Mouse (Mus musculus) liver, adult 2 months (tissue): ENCODE measurements at regions not wholly inside any gene's neighbourhood (a gene's known extent, or its start where the extent isn't known, plus 50 kb on each side); places are given as distances from the start of the nearest gene placed in this dataset.
A peak's percentile ranks its signal among the peaks of the same experiment; 100 is the strongest.

ENCODE experiments used
- DNase-seq: peaks from one replicate; pipeline ENCODE4 v3.0.0-alpha.2; 2011; ENCODE audit warnings: low read depth, low spot score; ENCODE audit errors: extremely low read depth
- H3K27ac ChIP-seq: fragments of 200-500 bp; replicated peaks from 2 replicates; pipeline ENCODE4 v1.5.1; 2012; ENCODE audit warnings: low read depth, mild to moderate bottlenecking, control low read depth, inconsistent platforms, low read length; ENCODE audit not compliant: insufficient read depth
- H3K27me3 ChIP-seq: fragments of 200-500 bp; 2 replicates; pipeline ENCODE4 v1.6.1; 2012; ENCODE audit warnings: mild to moderate bottlenecking, moderate library complexity, low read length, inconsistent platforms; ENCODE audit not compliant: control insufficient read depth, insufficient read depth
- H3K36me3 ChIP-seq: fragments of 200-500 bp; 2 replicates; pipeline ENCODE4 v1.6.1; 2012; ENCODE audit warnings: low read length, inconsistent platforms; ENCODE audit not compliant: control insufficient read depth, insufficient read depth
- H3K4me1 ChIP-seq: fragments of 200-500 bp; 2 replicates; pipeline ENCODE4 v1.6.1; 2011; ENCODE audit warnings: low read length; ENCODE audit not compliant: control insufficient read depth, insufficient read depth
- H3K4me3 ChIP-seq: fragments of 200-500 bp; 2 replicates; pipeline ENCODE4 v1.5.1; 2011; ENCODE audit warnings: low read depth, mild to moderate bottlenecking, control low read depth, low read length, moderate library complexity; ENCODE audit not compliant: insufficient read depth
- H3K79me2 ChIP-seq: fragments of 200-500 bp; 2 replicates; pipeline ENCODE4 v1.6.1; 2012; ENCODE audit warnings: inconsistent platforms, mild to moderate bottlenecking, low read length, moderate library complexity; ENCODE audit not compliant: control insufficient read depth, insufficient read depth
- H3K9ac ChIP-seq: fragments of 200-500 bp; 2 replicates; pipeline ENCODE4 v1.6.1; 2012; ENCODE audit warnings: low read depth, mild to moderate bottlenecking, control low read depth, inconsistent platforms, low read length
- CTCF ChIP-seq: fragments of 200-500 bp; IDR thresholded peaks from 2 replicates; pipeline ENCODE4 v1.5.1; 2011; ENCODE audit warnings: low read depth, low read length, control low read depth
- POLR2A ChIP-seq: fragments of 200-500 bp; IDR thresholded peaks from 2 replicates; pipeline ENCODE4 v1.6.1; 2011; ENCODE audit warnings: low read length, control low read depth; ENCODE audit not compliant: insufficient read depth; ENCODE audit errors: extremely low read depth
- WGBS: fragments of 180-500 bp; shearing (Covaris S2); methylation state at CpG from one replicate; pipeline ENCODE4 v1.1.7; 2018; 5-methylcytosine and 5-hydroxymethylcytosine counted together

DNA sequence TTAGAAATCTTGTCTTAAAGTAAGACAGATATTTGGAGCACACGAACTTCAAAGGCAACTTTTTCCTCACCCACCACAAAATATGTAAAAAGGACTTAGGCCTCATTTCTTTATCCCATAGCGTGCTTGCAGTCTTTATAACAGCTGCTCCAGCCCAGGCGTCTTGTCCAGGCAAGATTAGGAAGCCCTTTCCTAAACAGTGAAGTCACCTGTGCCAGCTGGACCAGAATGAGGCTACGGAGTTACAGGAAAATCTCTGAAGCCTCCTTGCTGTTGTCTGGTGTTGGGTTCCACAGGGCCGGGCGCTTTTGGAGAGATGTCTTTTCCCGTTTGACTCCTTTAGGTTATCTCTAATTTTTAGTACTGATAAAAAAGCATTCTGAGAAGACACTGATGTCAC lies 210.3 kb downstream of the Ttll7 start:
- Histone ChIP-seq H3K9ac (no peak overlapping the region), H3K79me2 (no peaks in the 10 kb centered on the region), H3K36me3 (no peaks in the 10 kb centered on the region), H3K4me3 (no peak overlapping the region), H3K4me1 (no peaks in the 10 kb centered on the region), H3K27ac (no peak overlapping the region), H3K27me3 (no peaks in the 10 kb centered on the region; the same call in 1 of the 2 replicates)
- 81% methylated on average over 7 of the region's 7 CpGs for WGBS
- TF ChIP-seq POLR2A (no peak), CTCF (no peak)
- DNase-seq, result no peak

DNA sequence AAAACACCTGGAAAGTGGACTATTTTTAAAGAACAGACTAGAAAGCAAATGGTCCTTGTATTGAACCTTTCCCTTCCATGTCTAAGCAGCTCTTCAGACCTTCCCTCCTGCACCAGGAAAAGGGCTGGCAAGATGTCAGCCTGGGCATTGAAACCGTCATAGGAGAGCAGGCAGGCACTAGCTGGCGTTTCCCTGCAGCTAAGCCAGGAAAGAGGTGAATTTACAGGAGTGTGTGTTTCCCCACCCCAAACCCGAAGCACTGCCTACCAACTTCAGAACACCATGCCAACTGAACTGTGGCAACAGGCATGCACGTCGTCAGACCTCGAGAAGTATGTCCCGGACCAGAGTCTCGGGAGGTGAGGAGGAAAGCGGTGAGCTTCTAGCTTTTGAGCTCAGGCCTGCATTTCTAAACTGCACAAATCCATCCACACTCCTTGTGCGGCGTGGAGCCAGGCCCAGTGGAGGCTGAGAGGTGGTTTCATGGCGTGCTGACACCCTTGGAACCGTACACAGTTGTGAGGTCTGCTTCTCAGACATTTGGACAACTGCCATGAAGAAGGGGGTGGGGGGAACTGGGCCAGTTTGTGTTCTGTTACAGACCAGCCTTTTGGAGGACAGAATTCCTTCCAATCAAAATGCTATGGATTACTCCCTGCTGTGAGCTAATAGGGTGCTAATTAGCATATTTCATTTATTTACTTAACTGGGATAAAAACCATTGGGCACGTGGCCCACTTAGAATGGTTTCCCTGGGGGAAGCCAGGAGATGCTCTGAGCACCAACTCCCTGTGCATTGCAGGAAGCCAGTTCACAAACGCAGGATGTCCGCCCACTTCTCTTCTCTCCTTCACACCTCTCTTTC lies 211.6 kb downstream of the Ttll7 start:
- no peak for DNase-seq

DNA sequence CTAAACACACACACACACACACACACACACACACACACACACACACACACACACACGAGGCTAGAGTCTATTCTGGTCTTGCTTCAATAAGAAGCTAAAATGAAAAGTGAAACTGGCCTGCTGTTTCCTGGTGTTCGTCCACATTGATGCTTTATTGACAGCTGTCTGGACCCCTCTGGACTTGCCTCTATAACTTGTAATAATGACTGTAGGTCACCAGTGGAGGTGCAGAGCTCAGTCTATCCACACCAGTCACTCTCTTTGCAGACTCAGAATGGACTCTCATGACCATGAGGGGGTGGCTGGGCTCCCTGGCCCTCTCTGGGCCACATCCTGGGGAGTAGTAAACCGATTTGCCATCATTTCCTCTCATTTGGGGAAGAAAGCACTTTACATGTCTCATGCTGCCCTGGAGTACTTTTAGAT lies 212.3 kb downstream of the Ttll7 start:
- H3K36me3 ChIP-seq, result no peaks in the 10 kb centered on the region
- 51% methylated on average over 3 of the region's 3 CpGs for WGBS
- no peak for DNase-seq
- H3K4me1 ChIP-seq, result no peaks in the 10 kb centered on the region
- H3K79me2 ChIP-seq, result no peaks in the 10 kb centered on the region
- H3K27me3 ChIP-seq, result no peaks in the 10 kb centered on the region
- no peak overlapping the region for H3K4me3 ChIP-seq
- no peak overlapping the region for H3K27ac ChIP-seq
- H3K9ac ChIP-seq, result no peak overlapping the region
- no peak for TF ChIP-seq CTCF
- TF ChIP-seq POLR2A, result no peak

More for the DNA sequence above, 211.6 kb downstream of the Ttll7 start:
- no peak for TF ChIP-seq POLR2A
- no peak for TF ChIP-seq CTCF
- WGBS, result 78% methylated on average over 16 of the region's 16 CpGs
- H3K79me2 ChIP-seq, result no peaks in the 10 kb centered on the region
- H3K27me3 ChIP-seq, result no peaks in the 10 kb centered on the region
- H3K27ac ChIP-seq, result no peak overlapping the region
- H3K4me1 ChIP-seq, result no peaks in the 10 kb centered on the region
- no peak overlapping the region for H3K9ac ChIP-seq
- no peaks in the 10 kb centered on the region for H3K36me3 ChIP-seq
- no peak overlapping the region for H3K4me3 ChIP-seq

DNA sequence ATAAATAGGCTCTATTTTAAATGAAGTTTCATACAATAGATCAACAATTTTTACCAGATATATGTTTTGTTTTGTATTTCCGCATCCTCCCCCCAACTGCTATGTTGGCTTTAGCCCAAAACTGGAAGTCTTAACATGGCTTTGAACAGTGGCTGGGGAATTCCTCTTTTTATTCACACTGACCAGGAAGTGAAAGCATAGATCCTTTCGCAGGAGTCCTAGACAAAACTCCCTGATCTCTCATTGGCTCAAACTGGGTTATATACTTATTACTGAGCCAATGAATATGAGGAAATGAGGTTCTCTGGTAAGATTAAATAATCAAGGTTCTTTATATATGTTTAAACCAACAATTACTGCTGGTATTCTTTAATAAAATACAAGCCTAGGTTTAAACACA lies 218.8 kb downstream of the Ttll7 start:
- TF ChIP-seq POLR2A (no peak), CTCF (no peak)
- H3K9ac ChIP-seq, result no peak overlapping the region
- 84% methylated on average over 2 of the region's 2 CpGs for WGBS
- no peak overlapping the region for H3K4me3 ChIP-seq
- H3K79me2 ChIP-seq, result no peaks in the 10 kb centered on the region
- H3K4me1 ChIP-seq, result no peaks in the 10 kb centered on the region
- H3K36me3 ChIP-seq, result no peaks in the 10 kb centered on the region
- H3K27me3 ChIP-seq, result no peaks in the 10 kb centered on the region
- peak; percentile 4 for DNase-seq
- no peak overlapping the region for H3K27ac ChIP-seq

DNA sequence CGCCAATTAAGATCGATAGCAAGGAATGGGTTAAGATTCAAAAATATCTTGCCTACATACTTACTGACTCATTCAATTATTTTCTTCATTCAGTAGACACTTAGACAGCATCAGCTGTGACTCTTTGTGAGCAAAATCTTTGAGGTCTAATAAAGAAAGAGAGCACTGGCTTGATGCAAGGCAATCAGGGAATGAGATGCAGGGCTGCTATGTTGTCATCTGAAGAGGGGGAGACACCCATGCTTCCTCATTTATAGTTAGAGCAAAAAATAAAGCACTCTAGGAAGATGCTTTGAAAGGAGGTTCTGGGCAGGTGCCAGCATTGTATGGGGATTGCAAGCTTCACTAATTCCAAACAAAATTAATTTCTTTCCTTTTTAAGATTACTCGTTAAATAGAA lies 228.0 kb downstream of the Ttll7 start:
- no peak for TF ChIP-seq CTCF
- no peak for TF ChIP-seq POLR2A
- WGBS, result 91% methylated on average over 3 of the region's 3 CpGs
- Histone ChIP-seq H3K27ac (no peak overlapping the region), H3K4me1 (no peaks in the 10 kb centered on the region), H3K27me3 (no peaks in the 10 kb centered on the region), H3K79me2 (no peaks in the 10 kb centered on the region), H3K4me3 (no peak overlapping the region), H3K36me3 (no peaks in the 10 kb centered on the region), H3K9ac (no peak overlapping the region)
- DNase-seq, result no peak

DNA sequence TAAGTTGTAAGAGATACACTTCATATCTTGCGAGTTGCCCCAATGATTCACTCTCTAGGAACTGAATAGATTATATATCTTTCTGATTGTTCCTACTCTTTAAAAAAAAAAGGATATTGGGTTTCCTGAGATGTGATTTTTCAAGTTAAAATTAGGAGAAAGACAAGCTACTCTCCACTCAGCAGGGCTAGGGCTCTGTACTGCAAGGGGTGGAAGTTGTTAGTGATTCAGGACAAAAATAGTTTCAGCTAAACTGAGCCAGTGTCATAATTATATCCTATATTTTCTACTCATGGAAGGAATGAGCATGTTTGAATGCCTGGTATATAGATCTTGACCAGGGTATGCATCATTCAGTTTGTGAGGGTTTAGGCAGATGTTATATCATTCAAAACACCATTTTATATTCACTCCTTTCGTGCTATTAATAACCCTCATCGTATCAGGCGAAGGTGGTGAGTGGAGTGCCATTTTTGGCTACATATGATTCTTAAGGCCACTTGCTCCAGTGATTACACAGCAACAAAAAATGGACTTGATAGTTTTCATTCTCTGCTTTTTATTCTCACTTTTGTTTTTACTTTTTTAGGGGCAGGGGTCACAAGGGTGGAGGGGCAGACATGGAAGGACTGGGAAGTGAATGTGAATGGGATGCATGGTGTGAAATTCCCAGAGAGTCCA lies 228.7 kb downstream of the Ttll7 start:
- H3K4me1 ChIP-seq, result no peaks in the 10 kb centered on the region
- no peak overlapping the region for H3K9ac ChIP-seq
- no peak overlapping the region for H3K4me3 ChIP-seq
- TF ChIP-seq POLR2A, result no peak
- TF ChIP-seq CTCF, result no peak
- H3K79me2 ChIP-seq, result no peaks in the 10 kb centered on the region
- WGBS, result 81% methylated on average over 4 of the region's 4 CpGs
- no peaks in the 10 kb centered on the region for H3K36me3 ChIP-seq
- DNase-seq, result no peak
- H3K27me3 ChIP-seq, result no peaks in the 10 kb centered on the region
- no peak overlapping the region for H3K27ac ChIP-seq
